Mouse (Mus musculus) heart, postnatal 36 days (tissue): ENCODE data around the gene Camsap3. TPM values are rescaled to one million over a fixed set of nuclear protein-coding genes. Genes with fewer than 3 reads are reported as not detected.

Experiments
- DNase-seq, 2 experiments: peaks; one replicate each; pipeline ENCODE4 v3.0.0; 2021 to 2022
- intact Hi-C: fragments of 180-260 bp; cut with DNase I; formaldehyde crosslinking; loops from one replicate; pipeline ENCODE4 v1.15.1; 2025
- total RNA-seq, 2 experiments: library from RNA; stranded (reverse); gene quantifications; 2 replicates each; pipeline ENCODE4 v1.2.3; 2021

Camsap3 gene
- total RNA-seq, 2 experiments from 2014 or later: 1.1 to 1.4 TPM

GRCm38 (mm10) chr8:3654726-3655508, 67.8 kb downstream of the Camsap3 start:
- intact Hi-C loops: no loop called here
- DNase-seq: no peak

DNA sequence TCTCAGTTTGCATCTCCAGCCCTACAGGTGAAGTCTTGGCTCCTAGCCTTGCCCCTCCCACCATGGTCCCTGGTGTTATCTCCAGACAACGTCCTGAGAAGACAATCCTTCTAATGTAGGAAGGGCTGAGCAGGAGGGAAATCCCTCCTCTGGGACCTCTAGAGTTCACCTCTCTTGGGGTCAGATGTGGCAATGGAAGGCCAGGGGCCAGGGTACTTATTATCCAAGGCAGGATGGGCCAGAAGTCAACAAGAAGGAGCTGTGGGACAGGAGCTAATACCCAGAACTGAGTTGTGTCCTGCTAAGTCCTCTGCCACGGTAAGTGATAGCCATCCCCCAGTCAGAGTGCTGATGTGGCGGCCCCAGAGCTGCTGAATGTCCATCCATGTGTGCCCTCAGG, 68.4 kb downstream of the Camsap3 start, which contains the start of gene Retn:
TSS of gene Retn (plus strand) at position 245 of the 400 bp plus-strand sequence.
- no peak for DNase-seq
- intact Hi-C loops: no loop called here

DNA sequence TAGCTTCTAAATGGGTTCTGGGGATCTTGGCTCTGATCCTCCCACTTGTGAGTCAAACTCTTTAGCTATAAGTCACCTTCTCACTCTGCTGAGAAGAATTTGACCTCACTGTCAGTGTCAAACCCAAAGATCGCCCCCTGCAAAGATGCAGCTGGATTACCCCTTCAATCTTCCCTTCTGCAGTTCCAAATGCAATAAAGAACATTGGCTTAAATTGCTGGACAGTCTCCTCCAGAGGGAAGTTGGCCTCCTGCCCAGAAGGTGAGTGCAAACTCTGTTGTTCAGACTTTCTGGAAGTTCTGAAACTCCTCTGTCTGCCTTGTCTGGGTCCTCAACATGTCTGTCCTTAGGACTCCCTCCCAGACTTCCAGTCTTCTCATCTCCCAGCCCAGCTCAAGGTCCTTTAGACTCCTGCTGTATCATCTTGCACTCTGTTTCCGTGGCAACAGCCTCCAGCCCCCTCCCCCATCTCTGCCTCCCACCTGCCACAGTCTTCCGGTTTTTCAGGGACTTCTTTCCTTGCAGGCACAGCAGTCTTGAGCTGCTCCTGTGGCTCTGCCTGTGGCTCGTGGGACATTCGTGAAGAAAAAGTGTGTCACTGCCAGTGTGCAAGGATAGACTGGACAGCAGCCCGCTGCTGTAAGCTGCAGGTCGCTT, 69.8 kb downstream of the Camsap3 start:
- DNase-seq: no peak
- intact Hi-C loops: no loop called here

Other genes starting within 250 kb of the Camsap3 start
- gene A430078G23Rik, start 233.9 kb upstream of the Camsap3 start, total RNA-seq: under 1 TPM; 0.30 to 0.53 TPM
- 10 to 100 TPM; 18.7 to 20.4 TPM for gene Arhgef18, start 194.3 kb upstream of the Camsap3 start, total RNA-seq
- 1 to 10 TPM; 3.2 to 4.1 TPM for gene Pex11g, start 119.6 kb upstream of the Camsap3 start, total RNA-seq
- gene Tex45, start 116.4 kb upstream of the Camsap3 start, total RNA-seq: not detected
- gene Zfp358, start 94.2 kb upstream of the Camsap3 start, total RNA-seq: 10 to 100 TPM; 30.3 to 31.3 TPM
- 10 to 100 TPM; 22.9 to 23.2 TPM for gene Mcoln1, start 86.8 kb upstream of the Camsap3 start, total RNA-seq
- gene Pnpla6, start 71.9 kb upstream of the Camsap3 start, total RNA-seq: 10 to 100 TPM in 1 of 2 experiments, 1 to 10 TPM in 1; 8.1 to 14.3 TPM
- not detected for gene C330021F23Rik, start 19.3 kb upstream of the Camsap3 start, total RNA-seq
- gene Xab2, start 34.0 kb downstream of the Camsap3 start, total RNA-seq: 10 to 100 TPM; 17.1 to 17.5 TPM
- gene Pet100, start 34.3 kb downstream of the Camsap3 start, total RNA-seq: 10 to 100 TPM; 77.5 to 81.7 TPM
- gene Pcp2, start 38.3 kb downstream of the Camsap3 start, total RNA-seq: not detected
- gene Stxbp2, start 43.7 kb downstream of the Camsap3 start, total RNA-seq: 1 to 10 TPM; 4.4 to 6.4 TPM
- 1 to 10 TPM in 1 of 2 experiments, under 1 TPM in 1; 0.84 to 1.6 TPM for gene Retn, start 68.5 kb downstream of the Camsap3 start, total RNA-seq
- under 1 TPM; 0.39 to 0.46 TPM for gene Mcemp1, start 78.5 kb downstream of the Camsap3 start, total RNA-seq
- gene Fcor, start 85.1 kb downstream of the Camsap3 start, total RNA-seq: 1 to 10 TPM in 1 of 2 experiments, not detected in 1; 2.5 TPM
- 10 to 100 TPM; 17.2 to 21.0 TPM for gene Trappc5, start 89.0 kb downstream of the Camsap3 start, total RNA-seq
- under 1 TPM; 0.33 to 0.72 TPM for gene Fcer2a, start 106.9 kb downstream of the Camsap3 start, total RNA-seq
- gene Clec4g, start 133.4 kb downstream of the Camsap3 start, total RNA-seq: under 1 TPM; 0.64 to 0.84 TPM
- gene Cd209a, start 161.7 kb downstream of the Camsap3 start, total RNA-seq: under 1 TPM in 1 of 2 experiments, not detected in 1; 0.53 TPM